Mouse (Mus musculus): Measurements from ENCODE around the gene Wee2. TPM values are rescaled to one million over a fixed set of nuclear protein-coding genes. Genes with fewer than 3 reads are reported as not detected.
A peak's percentile ranks its signal among the peaks of the same experiment; 100 is the strongest.

The Wee2 gene
- polyA plus RNA-seq, 1 experiment from 2014 or later, result 0.10 TPM

GRCm38 (mm10) chr6:40418386-40418785, 20.5 kb upstream of the Wee2 start:
- ATAC-seq, result no peak
- H3K4me2 ChIP-seq (ENCODE audit: low read length), result no peak overlapping the region
- no peaks in the 10 kb centered on the region for H3K27me3 ChIP-seq (replicated peaks; ENCODE audit: control insufficient read depth, insufficient read depth, low read length)
- WGBS, result 79% methylated on average over 4 of the region's 4 CpGs
- H3K27ac ChIP-seq (ENCODE audit: low read length), result no peak overlapping the region
- H3K4me3 ChIP-seq (replicated peaks; ENCODE audit: low read length), result no peak overlapping the region
- peaks cover 7% of the 10 kb centered on the region; the same call in 1 of the 2 replicates for H3K36me3 ChIP-seq (ENCODE audit: control insufficient read depth, insufficient read depth)
- peaks cover under 1% of the 10 kb centered on the region; the same call in 1 of the 2 replicates for H3K4me1 ChIP-seq (replicated peaks; ENCODE audit: control insufficient read depth, insufficient read depth, low read length)
- no peak overlapping the region for H3K9ac ChIP-seq (replicated peaks; ENCODE audit: low read depth, low read length)
- H3K9me3 ChIP-seq (ENCODE audit: control insufficient read depth, low read length), result no peaks in the 10 kb centered on the region

GRCm38 (mm10) chr6:40421099-40421498, 17.8 kb upstream of the Wee2 start:
- H3K4me2 ChIP-seq (ENCODE audit: low read length), result no peak overlapping the region
- no peaks in the 10 kb centered on the region for H3K27me3 ChIP-seq (replicated peaks; ENCODE audit: control insufficient read depth, insufficient read depth, low read length)
- 0 out of 2 replicates have a peak, but pooled peaks cover 5% of the 10 kb centered on the region for H3K36me3 ChIP-seq (ENCODE audit: control insufficient read depth, insufficient read depth)
- H3K27ac ChIP-seq (ENCODE audit: low read length), result no peak overlapping the region
- no peaks in the 10 kb centered on the region for H3K9me3 ChIP-seq (ENCODE audit: control insufficient read depth, low read length)
- H3K9ac ChIP-seq (replicated peaks; ENCODE audit: low read depth, low read length), result no peak overlapping the region
- WGBS, result 98% methylated on average over 6 of the region's 6 CpGs
- no peak overlapping the region for H3K4me3 ChIP-seq (replicated peaks; ENCODE audit: low read length)
- H3K4me1 ChIP-seq (replicated peaks; ENCODE audit: control insufficient read depth, insufficient read depth, low read length), result peaks cover 3% of the 10 kb centered on the region; the same call in 1 of the 2 replicates
- ATAC-seq, result no peak

- H3K9ac ChIP-seq (replicated peaks; ENCODE audit: low read depth, low read length), result no peak overlapping the region
- H3K4me3 ChIP-seq (replicated peaks; ENCODE audit: low read length), result no peak overlapping the region
- no peak overlapping the region for H3K4me2 ChIP-seq (ENCODE audit: low read length)
- H3K4me1 ChIP-seq (replicated peaks; ENCODE audit: control insufficient read depth, insufficient read depth, low read length), result peaks cover 9% of the 10 kb centered on the region; the same call in 1 of the 2 replicates
- 0 out of 2 replicates have a peak, but pooled peaks cover 5% of the 10 kb centered on the region for H3K36me3 ChIP-seq (ENCODE audit: control insufficient read depth, insufficient read depth)
- H3K9me3 ChIP-seq (ENCODE audit: control insufficient read depth, low read length), result no peaks in the 10 kb centered on the region
- H3K27me3 ChIP-seq (replicated peaks; ENCODE audit: control insufficient read depth, insufficient read depth, low read length), result no peaks in the 10 kb centered on the region
- no peak overlapping the region for H3K27ac ChIP-seq (ENCODE audit: low read length)
- no peak for ATAC-seq
- WGBS, result 84% methylated on average over 1 of the region's 1 CpGs
Measured at GRCm38 (mm10) chr6:40423013-40423412, 15.9 kb upstream of the Wee2 start.

- H3K9me3 ChIP-seq (ENCODE audit: control insufficient read depth, low read length), result no peaks in the 10 kb centered on the region
- no peak for ATAC-seq
- H3K4me3 ChIP-seq (replicated peaks; ENCODE audit: low read length), result no peak overlapping the region
- H3K27me3 ChIP-seq (replicated peaks; ENCODE audit: control insufficient read depth, insufficient read depth, low read length), result no peaks in the 10 kb centered on the region
- no peak overlapping the region for H3K4me2 ChIP-seq (ENCODE audit: low read length)
- WGBS, result 54% methylated on average over 1 of the region's 1 CpGs
- no peak overlapping the region for H3K9ac ChIP-seq (replicated peaks; ENCODE audit: low read depth, low read length)
- no peak overlapping the region for H3K27ac ChIP-seq (ENCODE audit: low read length)
- H3K36me3 ChIP-seq (ENCODE audit: control insufficient read depth, insufficient read depth), result 0 out of 2 replicates have a peak, but pooled peaks cover 5% of the 10 kb centered on the region
- H3K4me1 ChIP-seq (replicated peaks; ENCODE audit: control insufficient read depth, insufficient read depth, low read length), result peaks cover 16% of the 10 kb centered on the region
Measured at GRCm38 (mm10) chr6:40423774-40424173, 15.1 kb upstream of the Wee2 start.

- 87% methylated on average over 7 of the region's 7 CpGs for WGBS
- no peak overlapping the region for H3K27ac ChIP-seq (ENCODE audit: low read length)
- no peak overlapping the region for H3K4me3 ChIP-seq (replicated peaks; ENCODE audit: low read length)
- peaks cover 47% of the 10 kb centered on the region for H3K4me1 ChIP-seq (replicated peaks; ENCODE audit: control insufficient read depth, insufficient read depth, low read length)
- no peak for ATAC-seq
- H3K9me3 ChIP-seq (ENCODE audit: control insufficient read depth, low read length), result no peaks in the 10 kb centered on the region
- H3K36me3 ChIP-seq (ENCODE audit: control insufficient read depth, insufficient read depth), result no peaks in the 10 kb centered on the region
- no peaks in the 10 kb centered on the region for H3K27me3 ChIP-seq (replicated peaks; ENCODE audit: control insufficient read depth, insufficient read depth, low read length)
- H3K4me2 ChIP-seq (ENCODE audit: low read length), result no peak overlapping the region
- no peak overlapping the region for H3K9ac ChIP-seq (replicated peaks; ENCODE audit: low read depth, low read length)
Measured at GRCm38 (mm10) chr6:40427441-40427840, 11.4 kb upstream of the Wee2 start.

GRCm38 (mm10) chr6:40428696-40429095, 10.2 kb upstream of the Wee2 start:
- no peak overlapping the region for H3K9ac ChIP-seq (replicated peaks; ENCODE audit: low read depth, low read length)
- H3K4me3 ChIP-seq (replicated peaks; ENCODE audit: low read length), result no peak overlapping the region
- H3K27me3 ChIP-seq (replicated peaks; ENCODE audit: control insufficient read depth, insufficient read depth, low read length), result no peaks in the 10 kb centered on the region
- peak overlapping the region; percentile 56 for H3K27ac ChIP-seq (ENCODE audit: low read length)
- 39% methylated on average over 3 of the region's 3 CpGs for WGBS
- ATAC-seq, result peak; percentile 55
- peaks cover 57% of the 10 kb centered on the region for H3K4me1 ChIP-seq (replicated peaks; ENCODE audit: control insufficient read depth, insufficient read depth, low read length)
- H3K4me2 ChIP-seq (ENCODE audit: low read length), result peak overlapping the region; percentile 17; the same call in 1 of the 2 replicates
- no peaks in the 10 kb centered on the region for H3K9me3 ChIP-seq (ENCODE audit: control insufficient read depth, low read length)
- H3K36me3 ChIP-seq (ENCODE audit: control insufficient read depth, insufficient read depth), result no peaks in the 10 kb centered on the region

GRCm38 (mm10) chr6:40429521-40429931, 9.4 kb upstream of the Wee2 start:
- H3K27me3 ChIP-seq (replicated peaks; ENCODE audit: control insufficient read depth, insufficient read depth, low read length), result no peaks in the 10 kb centered on the region
- peaks cover 64% of the 10 kb centered on the region for H3K4me1 ChIP-seq (replicated peaks; ENCODE audit: control insufficient read depth, insufficient read depth, low read length)
- no peaks in the 10 kb centered on the region for H3K36me3 ChIP-seq (ENCODE audit: control insufficient read depth, insufficient read depth)
- no peak for ATAC-seq
- 15% methylated on average over 4 of the region's 4 CpGs for WGBS
- H3K9me3 ChIP-seq (ENCODE audit: control insufficient read depth, low read length), result no peaks in the 10 kb centered on the region
- H3K4me3 ChIP-seq (replicated peaks; ENCODE audit: low read length), result no peak overlapping the region
- peak overlapping the region; percentile 84 for H3K27ac ChIP-seq (ENCODE audit: low read length)
- peak overlapping the region; percentile 29 for H3K4me2 ChIP-seq (ENCODE audit: low read length)
- no peak overlapping the region for H3K9ac ChIP-seq (replicated peaks; ENCODE audit: low read depth, low read length)

- H3K9ac ChIP-seq (replicated peaks; ENCODE audit: low read depth, low read length), result no peak overlapping the region
- 85% methylated on average over 3 of the region's 3 CpGs for WGBS
- peak overlapping the region; percentile 84 for H3K27ac ChIP-seq (ENCODE audit: low read length)
- H3K9me3 ChIP-seq (ENCODE audit: control insufficient read depth, low read length), result no peaks in the 10 kb centered on the region
- H3K27me3 ChIP-seq (replicated peaks; ENCODE audit: control insufficient read depth, insufficient read depth, low read length), result no peaks in the 10 kb centered on the region
- peaks cover 69% of the 10 kb centered on the region for H3K4me1 ChIP-seq (replicated peaks; ENCODE audit: control insufficient read depth, insufficient read depth, low read length)
- no peaks in the 10 kb centered on the region for H3K36me3 ChIP-seq (ENCODE audit: control insufficient read depth, insufficient read depth)
- ATAC-seq, result no peak
- H3K4me3 ChIP-seq (replicated peaks; ENCODE audit: low read length), result no peak overlapping the region
- H3K4me2 ChIP-seq (ENCODE audit: low read length), result peak overlapping the region; percentile 27
Measured at GRCm38 (mm10) chr6:40430251-40430650, 8.6 kb upstream of the Wee2 start.

- Histone ChIP-seq H3K27ac (ENCODE audit: low read length) (peak overlapping the region; percentile 84), H3K4me2 (ENCODE audit: low read length) (peak overlapping the region; percentile 38), H3K36me3 (ENCODE audit: control insufficient read depth, insufficient read depth) (no peaks in the 10 kb centered on the region), H3K9me3 (ENCODE audit: control insufficient read depth, low read length) (no peaks in the 10 kb centered on the region), H3K4me3 (replicated peaks; ENCODE audit: low read length) (peak overlapping the region; percentile 9; the same call in 1 of the 2 replicates), H3K9ac (replicated peaks; ENCODE audit: low read depth, low read length) (no peak overlapping the region), H3K27me3 (replicated peaks; ENCODE audit: control insufficient read depth, insufficient read depth, low read length) (no peaks in the 10 kb centered on the region), H3K4me1 (replicated peaks; ENCODE audit: control insufficient read depth, insufficient read depth, low read length) (peaks cover 69% of the 10 kb centered on the region)
- no peak for ATAC-seq
- WGBS, result 40% methylated on average over 3 of the region's 3 CpGs
Measured at GRCm38 (mm10) chr6:40430878-40431277, 8.0 kb upstream of the Wee2 start.

GRCm38 (mm10) chr6:40431356-40431755, 7.5 kb upstream of the Wee2 start:
- peaks cover 69% of the 10 kb centered on the region for H3K4me1 ChIP-seq (replicated peaks; ENCODE audit: control insufficient read depth, insufficient read depth, low read length)
- no peaks in the 10 kb centered on the region for H3K27me3 ChIP-seq (replicated peaks; ENCODE audit: control insufficient read depth, insufficient read depth, low read length)
- 36% methylated on average over 4 of the region's 4 CpGs for WGBS
- H3K9me3 ChIP-seq (ENCODE audit: control insufficient read depth, low read length), result no peaks in the 10 kb centered on the region
- no peak for ATAC-seq
- peak overlapping the region; percentile 9; the same call in 1 of the 2 replicates for H3K4me3 ChIP-seq (replicated peaks; ENCODE audit: low read length)
- peak overlapping the region; percentile 84 for H3K27ac ChIP-seq (ENCODE audit: low read length)
- no peaks in the 10 kb centered on the region for H3K36me3 ChIP-seq (ENCODE audit: control insufficient read depth, insufficient read depth)
- H3K4me2 ChIP-seq (ENCODE audit: low read length), result peak overlapping the region; percentile 83
- no peak overlapping the region for H3K9ac ChIP-seq (replicated peaks; ENCODE audit: low read depth, low read length)

All from forebrain, embryonic 16.5 days (tissue).